Mouse (Mus musculus) heart, adult 2 months (tissue): ENCODE results near the gene Pink1.

Experiments
- CTCF ChIP-seq: fragments of 200-600 bp; IDR thresholded peaks from 2 replicates; pipeline ENCODE4 v1.8.1; 2022; ENCODE audit warnings: antibody characterized with exemption, mild to moderate bottlenecking, moderate library complexity
- EP300 ChIP-seq: fragments of 200-500 bp; IDR thresholded peaks from 2 replicates; pipeline ENCODE4 v1.6.1; 2011; ENCODE audit warnings: low read depth, low read length, control low read depth; ENCODE audit not compliant: insufficient read depth
- POLR2A ChIP-seq: fragments of 200-500 bp; IDR thresholded peaks from 2 replicates; pipeline ENCODE4 v1.6.1; 2011; ENCODE audit warnings: mild to moderate bottlenecking, low read depth, low read length, control low read depth; ENCODE audit not compliant: insufficient read depth

DNA sequence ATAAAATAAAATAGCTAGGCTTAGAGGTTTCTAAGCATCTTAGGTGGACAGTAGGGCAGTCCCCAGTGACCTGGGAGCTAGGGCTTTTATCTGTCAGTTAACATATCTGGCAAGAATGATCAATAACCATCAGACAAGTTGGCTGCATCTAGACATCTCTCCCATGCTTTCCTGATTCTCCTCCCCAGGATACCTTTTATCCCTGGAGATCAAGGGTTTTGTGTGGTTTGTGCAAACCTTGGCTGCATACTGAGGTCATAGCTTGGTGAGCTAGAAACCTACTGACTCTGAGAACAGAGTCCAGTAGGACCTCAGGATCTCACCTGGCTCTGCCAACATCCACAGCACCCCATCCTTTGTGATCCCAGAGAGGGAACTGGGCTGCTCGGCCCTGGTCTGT lies 21.2 kb upstream of the Pink1 start:
- no peak for TF ChIP-seq CTCF
- no peak for TF ChIP-seq POLR2A
- TF ChIP-seq EP300, result no peak
